Mouse (Mus musculus): ENCODE measurements at regions not wholly inside any gene's neighbourhood (a gene's known extent, or its start where the extent isn't known, plus 50 kb on each side); places are given as distances from the start of the nearest gene placed in this dataset.

DNA sequence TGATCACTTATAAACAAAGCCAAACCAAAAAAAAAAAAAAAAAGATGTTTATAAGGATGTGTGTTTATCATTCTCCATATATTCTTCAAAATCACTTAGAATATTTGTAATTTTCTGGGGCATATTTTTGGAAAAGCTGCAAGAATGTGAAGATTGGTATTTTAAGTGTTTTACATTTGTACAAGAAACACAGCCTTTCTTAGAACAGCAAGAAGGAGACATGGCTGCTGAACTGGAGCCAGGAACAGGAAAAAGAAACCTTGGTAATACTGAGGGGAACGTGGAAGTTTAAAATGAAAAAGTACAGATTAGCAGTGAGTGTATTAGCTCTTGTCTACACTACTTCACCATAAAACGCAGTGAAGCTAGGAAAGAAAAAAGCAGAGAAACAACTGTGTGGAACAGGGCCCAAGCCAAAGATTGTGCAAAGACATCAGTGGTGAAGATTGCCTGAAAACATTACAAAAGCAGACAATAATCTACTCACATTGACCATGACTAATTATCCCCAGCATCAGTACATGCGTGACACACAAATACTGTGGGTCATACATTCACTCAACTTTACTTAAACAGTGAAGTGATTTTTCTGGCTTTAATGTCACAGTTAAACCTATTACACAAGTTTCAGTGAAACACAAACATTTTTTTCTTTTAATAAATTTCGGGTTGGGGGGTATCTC is 122.8 kb upstream of the Vegfc start:
- DNase-seq (ENCODE audit: low read depth, low spot score), result no peak

- DNase-seq (ENCODE audit: low read depth, low spot score), result no peak
These were observed 121.3 kb upstream of the Vegfc start for GRCm38 (mm10) chr8:53956148-53956547.

DNA sequence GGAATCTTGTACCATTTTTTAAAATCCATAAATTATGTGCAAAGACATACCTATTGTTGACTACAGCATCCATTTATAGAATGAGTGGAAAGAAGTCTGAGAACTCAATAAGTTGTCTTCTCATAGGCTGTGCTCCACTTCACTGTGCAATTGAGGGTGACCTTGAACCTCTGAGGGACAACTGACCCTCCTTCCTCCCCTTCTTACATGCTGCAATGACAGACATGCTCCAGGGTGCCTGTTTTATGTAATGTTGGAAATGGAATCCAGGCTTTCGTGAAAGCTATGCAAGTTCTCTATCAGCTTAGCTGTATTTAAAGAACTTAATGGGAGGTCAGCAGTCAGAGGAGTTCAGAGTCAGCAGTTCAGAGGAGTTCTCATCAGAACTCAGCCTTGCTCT is 118.9 kb upstream of the Vegfc start:
- DNase-seq (ENCODE audit: low read depth, low spot score), result no peak

DNA sequence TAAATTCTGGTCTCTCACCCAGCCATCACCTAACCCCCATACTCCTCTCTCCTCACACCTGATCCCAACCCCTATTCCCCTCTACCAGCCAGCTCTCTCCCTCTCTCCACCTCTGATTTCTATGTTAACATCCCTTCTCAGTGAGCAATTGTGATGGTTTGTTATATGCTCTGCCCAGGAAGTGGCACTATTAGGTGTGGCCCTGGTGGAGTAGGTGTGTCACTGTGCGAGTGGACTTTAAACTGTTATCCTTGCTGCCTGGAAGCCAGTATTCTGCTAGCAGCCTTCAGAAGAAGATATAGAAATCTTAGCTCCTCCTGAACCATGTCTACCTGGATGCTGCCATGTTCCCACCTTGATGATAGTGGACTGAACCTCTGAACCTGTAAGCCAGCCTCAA is 114.4 kb upstream of the Vegfc start:
- no peak for DNase-seq (ENCODE audit: low read depth, low spot score)

DNA sequence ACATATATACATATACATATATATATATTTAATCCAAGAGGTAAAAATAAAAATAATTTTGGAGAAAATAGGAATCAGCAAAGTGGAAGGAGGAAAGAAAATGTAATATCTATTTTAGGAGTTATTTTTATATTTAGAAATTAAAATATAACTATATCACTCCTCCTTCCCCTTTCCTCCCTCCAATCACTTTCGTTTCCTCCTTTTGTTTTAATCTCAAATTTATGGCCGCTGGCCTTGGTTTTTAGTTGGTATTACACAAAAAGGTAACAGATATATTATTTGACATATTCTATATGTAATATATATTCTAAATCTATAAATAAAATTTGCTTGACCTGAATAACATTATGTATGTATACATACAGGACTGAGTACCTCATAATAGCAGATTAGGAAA is 93.1 kb upstream of the Vegfc start:
- DNase-seq (ENCODE audit: low read depth, low spot score), result no peak

DNA sequence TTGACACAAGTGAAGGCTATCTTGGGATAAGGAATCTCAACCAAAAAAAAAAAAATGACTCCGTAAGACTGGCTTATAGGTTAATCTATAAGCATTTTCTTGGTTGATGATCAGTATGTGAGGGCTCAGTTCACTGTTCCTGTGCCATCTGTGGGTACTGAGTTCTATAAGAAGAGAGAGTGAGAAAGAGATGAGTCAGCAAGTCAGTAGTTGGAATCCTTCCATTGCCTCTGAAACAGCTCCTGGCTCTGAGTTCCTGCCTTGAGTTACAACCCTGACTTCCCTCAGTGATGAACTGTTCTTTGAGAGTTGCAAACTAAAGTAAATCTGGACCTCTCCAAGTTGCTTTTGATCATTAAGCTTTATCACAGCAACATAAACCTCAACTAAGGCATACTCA is 91.7 kb upstream of the Vegfc start:
- no peak for DNase-seq (ENCODE audit: low read depth, low spot score)

GRCm38 (mm10) chr8:53994208-53994607 is 83.2 kb upstream of the Vegfc start:
- DNase-seq (ENCODE audit: low read depth, low spot score), result no peak

DNA sequence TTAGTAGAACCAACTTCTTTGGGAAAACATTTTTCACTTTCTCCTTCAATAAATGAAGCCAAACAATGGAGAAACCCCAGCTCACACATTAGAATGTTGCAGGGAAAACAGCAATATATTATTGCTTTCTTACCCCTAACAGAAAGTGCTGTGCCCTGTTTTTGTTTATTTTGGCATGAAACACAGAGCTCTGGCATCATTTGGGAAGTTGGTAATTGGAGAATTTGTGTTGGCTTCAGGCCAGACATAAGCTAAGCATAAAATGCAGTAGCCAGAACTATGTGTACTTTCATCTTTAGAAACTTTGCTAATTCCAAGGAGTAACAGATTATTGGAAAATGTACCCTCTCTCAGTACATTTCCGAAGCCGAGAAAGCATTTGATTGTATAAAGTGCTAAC is 79.9 kb upstream of the Vegfc start:
- no peak for DNase-seq (ENCODE audit: low read depth, low spot score)

GRCm38 (mm10) chr8:54002948-54003347 is 74.5 kb upstream of the Vegfc start:
- DNase-seq (ENCODE audit: low read depth, low spot score), result no peak

DNA sequence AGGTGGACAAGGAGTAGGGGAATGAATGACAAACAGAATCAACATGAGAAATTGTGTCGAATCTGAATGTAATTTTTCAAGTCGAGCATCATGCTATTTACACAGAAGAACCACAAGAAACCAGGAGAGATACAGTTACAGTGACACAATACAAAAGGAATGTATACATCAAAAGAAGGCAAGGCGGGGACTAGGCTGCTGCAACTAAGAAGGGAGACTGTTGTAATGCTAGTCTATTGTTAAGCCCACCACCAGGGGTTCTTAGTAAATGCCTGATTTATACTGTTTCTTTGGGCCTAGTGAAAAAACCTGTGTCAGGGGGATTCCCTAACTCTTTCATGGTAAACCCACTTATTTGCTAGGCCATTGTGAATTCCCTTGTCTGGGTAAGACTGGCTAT is 63.3 kb upstream of the Vegfc start:
- no peak for DNase-seq (ENCODE audit: low read depth, low spot score)

DNA sequence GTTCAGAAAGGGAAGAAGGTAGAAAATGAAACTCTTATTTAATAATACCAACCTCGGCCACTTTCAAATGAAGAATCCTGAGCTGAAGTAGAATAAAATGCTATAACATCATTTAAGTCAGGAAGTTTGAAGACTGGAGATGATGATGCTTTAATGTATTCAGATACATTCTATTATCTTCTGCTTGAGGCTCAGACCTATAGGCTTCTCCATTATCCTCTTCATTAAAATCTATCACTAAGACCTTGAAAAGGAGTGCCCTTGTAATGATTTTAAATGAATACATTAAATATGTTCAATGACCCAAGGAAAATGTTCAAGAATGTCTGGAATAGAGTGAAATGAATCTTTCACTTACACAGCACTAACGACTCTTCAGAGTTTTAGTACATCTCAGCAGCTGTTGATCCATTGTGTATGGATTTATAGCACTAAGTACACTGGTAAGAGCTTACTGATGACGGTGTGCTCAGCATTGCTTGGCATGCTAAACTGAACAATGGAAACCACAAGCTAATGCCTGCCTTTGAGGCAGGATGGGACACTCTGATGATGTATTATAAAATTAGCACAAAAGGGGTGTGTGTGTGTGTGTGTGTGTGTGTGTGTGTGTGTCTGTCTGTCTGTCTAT is 58.8 kb upstream of the Vegfc start:
- no peak for DNase-seq (ENCODE audit: low read depth, low spot score)

Measured in CD4-positive, CD25-positive, alpha-beta regulatory T cell, adult 2 months (primary cell).